Mouse (Mus musculus) monocyte, adult 5-6 weeks (primary cell): ENCODE measurements around the gene Garnl3. TPM values are rescaled to one million over a fixed set of nuclear protein-coding genes. Genes with fewer than 3 reads are reported as not detected.
A peak's percentile ranks its signal among the peaks of the same experiment; 100 is the strongest.
"Not testable (repeated sequence)": the region's sequence is repeated elsewhere in the genome, so short reads cannot be mapped to it uniquely, and the experiment has no call there.

Experiments used
- ATAC-seq: fragments of 153-309, 156-312 bp; replicated peaks from 2 replicates; pipeline ENCODE4 v1.8.0; 2017; ENCODE audit warnings: mild to moderate bottlenecking; ENCODE audit not compliant: low TSS enrichment, insufficient number of reproducible peaks, severe bottlenecking, poor library complexity, low FRiP score
- total RNA-seq: library from RNA; stranded (forward); fragments of 200-1000, 200-491, 200-594 nt; gene quantifications from 3 replicates; pipeline ENCODE4 v1.2.3, GENCODE M21; 2017

Gene Garnl3
- total RNA-seq, 1 experiment from 2014 or later = 2.6 TPM

DNA sequence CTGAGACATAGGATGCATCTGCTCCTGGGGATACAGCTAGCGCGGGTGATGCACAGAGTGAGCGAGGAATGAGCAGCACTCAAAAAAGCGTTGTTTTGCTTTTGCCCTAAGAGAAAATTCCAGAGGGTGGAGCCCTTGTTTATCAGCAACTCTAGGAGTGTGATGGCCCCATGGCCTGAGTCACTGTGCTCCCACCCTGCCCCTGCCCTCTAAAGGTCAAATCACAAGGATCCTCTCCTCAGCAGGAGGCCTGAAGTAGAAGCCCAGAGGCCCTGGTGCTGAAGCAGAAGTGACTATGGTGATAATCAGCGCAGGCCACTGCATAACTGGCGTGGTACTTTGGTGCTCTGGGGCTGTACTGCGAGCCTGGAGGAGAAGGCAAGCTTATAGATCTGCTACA is 28.1 kb upstream of the Garnl3 start:
- ATAC-seq = no peak

DNA sequence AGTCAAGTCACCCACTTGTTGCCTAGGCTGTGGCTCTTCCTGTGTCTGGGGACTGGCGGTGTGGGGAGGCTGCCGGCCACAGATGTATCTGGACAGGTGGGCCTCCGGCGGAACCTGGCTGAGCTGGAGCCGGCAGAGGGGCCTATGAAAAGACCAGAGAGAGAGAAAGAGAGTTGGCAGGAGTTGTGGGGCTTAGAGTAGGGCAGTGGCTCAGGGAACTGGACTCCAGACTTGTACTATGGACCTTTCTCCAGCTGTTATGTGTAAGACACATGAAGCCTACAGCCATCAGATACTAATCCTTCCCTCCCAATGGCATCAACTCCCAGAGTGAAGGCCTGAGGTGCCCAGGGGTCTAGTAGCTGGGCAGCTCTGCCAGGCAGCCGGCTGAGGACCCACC is 27.4 kb upstream of the Garnl3 start:
- no peak for ATAC-seq

DNA sequence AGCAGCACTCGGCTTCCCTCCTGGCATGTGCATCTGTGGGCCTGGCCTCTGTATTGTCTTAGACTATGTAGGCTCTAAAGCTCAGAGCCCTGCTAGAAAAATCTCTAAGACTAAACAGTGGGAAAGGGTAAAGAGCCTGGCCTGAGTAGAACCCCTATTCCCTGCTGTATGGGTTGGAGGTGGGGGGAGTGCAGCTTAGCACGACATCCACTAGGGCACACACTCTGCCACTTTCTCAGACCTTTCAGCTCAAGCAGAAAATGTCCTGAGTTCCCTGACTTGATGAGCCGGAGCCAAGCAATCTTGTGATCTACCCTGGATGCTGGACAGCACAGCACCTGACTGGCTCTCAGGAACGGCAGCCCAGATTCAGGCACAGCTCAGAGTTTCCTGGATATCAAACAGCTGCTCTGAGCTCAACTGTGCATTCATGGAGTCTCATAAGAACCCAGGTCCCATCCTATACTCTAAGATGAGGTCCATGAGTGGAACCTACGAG is 24.9 kb upstream of the Garnl3 start:
- no peak for ATAC-seq

DNA sequence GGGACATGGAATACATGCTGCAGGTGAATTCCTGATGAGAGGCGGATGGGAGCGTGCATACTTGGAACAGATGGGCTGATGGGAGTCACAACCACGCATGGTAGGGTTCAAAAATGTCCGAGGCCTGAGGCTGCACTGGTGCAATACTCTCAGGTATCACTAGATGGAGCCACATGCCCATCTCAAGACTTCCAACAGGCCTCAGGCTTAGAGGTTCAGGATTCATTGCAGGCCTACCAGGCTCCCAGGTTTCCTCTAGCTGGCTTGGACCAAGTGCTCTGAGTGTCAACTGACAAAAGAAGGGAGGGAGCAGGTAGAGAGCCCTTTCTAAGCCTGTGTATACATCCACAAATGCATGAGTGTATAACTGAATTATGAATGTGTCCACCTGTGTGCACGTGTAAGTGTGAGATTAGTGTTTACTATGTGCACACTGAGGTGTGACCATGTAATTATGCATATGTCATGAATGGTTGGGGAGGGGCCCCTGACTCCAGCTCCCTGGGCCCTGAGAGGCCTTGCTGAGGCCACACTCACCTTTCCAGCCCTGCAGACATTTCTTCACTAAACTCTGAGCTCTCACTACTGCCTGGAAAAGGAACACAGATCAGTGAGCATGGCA is 23.4 kb upstream of the Garnl3 start:
- ATAC-seq = peak; percentile 63

DNA sequence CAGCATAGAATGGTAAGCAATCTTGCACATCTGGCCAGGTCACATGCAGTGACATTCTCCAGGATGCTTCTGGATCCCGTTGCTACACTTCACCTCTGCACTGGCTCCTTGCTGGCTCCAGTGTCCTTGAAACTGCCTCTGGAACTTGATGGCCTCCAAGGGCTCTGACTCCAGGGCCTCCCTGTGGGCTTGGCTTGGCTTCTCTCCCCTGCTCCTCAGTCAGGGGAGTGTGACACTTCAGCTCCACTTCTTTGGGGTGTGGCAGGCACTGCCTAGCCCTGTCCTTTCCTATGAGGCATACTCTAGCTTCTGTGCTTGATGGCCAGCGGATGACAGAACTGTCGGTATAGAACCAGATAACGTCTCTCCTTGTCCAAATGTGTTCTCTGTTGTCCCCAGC is 15.5 kb upstream of the Garnl3 start:
- no peak for ATAC-seq

DNA sequence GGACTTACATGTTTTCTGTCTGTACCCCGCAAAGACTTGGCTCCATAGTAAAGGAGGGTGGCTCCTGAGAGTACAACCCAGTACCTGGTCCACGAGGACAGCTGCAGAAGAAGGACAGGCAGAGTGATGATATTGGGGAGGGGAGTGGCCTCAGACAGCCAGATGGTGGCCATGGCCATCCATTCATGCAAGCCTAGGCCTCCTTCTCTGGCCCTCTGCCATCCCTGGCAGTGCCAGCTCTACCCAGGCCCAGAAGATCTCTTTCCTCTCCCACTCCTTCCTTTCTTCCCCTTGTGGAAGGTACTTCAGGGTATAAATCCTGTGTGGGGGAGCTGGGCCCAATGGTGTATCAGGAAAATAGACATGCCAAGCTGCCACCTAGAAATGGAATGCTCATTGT is 11.8 kb upstream of the Garnl3 start:
- no peak for ATAC-seq

DNA sequence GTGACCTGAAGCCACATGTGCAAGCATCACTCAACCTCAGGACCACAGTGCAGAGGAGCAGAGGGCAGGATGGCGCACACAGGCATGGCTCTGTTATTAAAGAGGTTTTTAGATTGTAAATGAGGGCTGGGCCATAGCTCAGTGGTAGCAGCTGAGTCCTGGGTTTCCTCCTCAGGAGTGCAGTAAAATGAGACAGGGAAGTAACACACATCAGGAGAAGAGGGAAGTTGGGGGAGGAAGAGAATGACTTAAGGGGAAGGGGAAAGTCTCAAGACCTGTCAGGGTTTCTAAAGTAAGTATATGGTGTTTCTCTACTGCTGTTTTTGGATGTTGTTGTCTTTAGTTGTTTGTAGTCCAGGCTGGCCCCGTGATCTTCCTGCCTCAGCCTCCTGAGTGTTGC is 7.0 kb upstream of the Garnl3 start:
- no peak for ATAC-seq

DNA sequence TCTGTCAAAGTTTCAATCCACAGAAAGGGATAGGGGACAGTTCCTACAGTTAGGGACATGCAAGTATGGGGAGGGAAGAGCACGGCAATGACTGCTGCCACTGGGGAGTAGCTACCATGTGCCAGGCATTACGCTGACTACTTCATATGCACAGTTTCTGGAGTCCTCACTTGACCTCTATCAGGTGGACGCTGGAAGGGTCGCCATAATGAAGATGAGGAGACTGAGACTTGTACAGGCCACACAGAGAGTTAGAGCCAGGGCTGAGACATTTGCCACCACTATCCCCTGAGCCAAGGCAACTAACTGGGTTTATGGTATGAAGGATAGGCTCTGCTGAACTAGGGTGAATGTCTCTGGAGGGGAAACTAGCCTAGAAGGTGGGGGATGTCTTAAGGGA is 6.3 kb upstream of the Garnl3 start:
- no peak for ATAC-seq

DNA sequence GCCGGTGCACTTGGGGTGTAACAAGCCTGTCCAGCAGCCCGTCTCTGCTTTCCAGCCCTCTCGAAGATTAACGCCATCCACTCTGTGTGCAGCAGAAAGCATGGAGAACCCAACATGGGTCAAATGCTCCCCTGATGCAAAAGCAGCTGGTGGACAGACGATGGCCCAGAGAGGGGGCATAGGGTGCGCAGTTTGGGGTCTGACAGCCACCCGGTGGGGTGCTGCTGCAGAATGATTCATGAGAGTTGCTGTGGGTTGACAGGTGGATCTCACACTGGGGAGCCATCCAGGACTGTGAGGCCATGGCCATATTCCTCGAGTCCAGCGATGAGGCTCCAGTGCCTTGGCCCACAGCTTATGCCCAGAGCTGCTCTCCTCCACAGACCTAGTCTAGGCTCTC is 5.8 kb upstream of the Garnl3 start:
- ATAC-seq = no peak

DNA sequence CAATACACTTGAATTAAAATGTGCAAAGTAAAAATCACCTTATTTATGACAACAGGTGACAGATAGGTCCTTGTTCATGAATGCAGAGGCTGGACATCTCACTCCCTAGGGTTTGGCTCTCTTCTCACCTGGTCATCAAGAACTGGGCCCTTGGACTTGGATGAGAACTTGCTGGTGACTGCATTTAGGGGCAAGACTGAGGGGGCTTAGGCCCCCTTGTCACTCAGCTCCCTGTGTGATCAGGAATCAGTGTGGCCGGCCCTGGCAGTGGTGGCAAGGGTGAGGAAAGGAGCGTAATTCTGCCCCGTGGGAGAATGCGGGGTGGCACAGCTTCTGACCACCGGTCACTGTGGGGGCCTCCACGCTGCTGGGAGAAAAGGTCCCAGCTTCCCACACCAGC is 4.9 kb upstream of the Garnl3 start:
- ATAC-seq = no peak

DNA sequence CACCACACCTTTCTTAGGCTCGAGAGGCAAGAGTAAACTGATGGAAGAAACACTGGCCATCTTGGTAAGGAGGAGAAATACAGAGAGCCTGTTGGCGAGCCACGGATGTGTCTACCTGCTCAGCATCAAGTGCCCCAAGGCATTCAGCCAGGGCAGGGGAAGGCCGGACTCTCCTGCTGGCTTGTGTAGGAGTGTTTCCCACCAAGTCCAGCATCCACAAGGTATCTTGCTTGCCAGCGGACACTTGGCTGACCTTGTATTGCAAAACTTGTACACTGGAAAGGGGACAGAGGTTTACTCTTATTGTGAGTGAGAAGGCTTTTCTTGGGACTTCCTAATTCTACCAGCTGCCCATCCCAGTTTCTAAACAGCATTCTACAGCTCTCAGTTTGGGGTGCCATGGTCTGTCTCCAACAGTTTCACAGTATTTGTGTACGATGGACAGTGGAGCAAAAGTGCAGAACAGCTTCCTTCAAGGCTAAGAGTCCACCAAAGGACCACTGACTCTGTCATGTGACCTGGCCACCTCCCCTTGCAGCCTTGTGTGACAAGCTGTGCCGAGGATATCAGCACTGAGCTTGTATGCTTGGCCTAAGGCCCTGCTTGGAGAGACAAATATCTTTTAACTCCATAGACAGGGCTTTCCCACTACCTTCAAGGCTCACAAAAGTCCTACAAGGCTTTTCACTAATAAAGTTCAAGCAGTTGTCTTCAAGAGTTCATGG is 3.5 kb upstream of the Garnl3 start:
- ATAC-seq = no peak

DNA sequence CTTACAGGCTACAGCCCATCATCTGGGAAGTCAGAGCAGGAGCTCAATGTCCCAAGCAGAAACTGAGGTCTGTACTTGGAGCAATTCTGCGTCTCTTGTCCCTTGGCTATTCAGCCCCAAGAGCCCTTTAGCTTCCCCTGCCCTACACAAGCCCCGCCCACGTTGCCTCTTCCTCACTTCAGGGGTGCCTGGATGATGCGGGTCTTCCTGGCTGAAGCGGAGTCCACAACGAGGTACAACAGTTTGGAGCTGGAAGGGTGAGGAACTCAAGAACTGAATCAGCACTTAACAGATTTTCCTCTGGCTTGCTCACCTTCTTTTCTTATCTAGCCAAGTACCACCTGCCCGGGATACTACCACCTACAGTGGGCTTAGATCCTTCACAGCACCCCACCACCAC is 852 bp upstream of the Garnl3 start:
- no peak for ATAC-seq

DNA sequence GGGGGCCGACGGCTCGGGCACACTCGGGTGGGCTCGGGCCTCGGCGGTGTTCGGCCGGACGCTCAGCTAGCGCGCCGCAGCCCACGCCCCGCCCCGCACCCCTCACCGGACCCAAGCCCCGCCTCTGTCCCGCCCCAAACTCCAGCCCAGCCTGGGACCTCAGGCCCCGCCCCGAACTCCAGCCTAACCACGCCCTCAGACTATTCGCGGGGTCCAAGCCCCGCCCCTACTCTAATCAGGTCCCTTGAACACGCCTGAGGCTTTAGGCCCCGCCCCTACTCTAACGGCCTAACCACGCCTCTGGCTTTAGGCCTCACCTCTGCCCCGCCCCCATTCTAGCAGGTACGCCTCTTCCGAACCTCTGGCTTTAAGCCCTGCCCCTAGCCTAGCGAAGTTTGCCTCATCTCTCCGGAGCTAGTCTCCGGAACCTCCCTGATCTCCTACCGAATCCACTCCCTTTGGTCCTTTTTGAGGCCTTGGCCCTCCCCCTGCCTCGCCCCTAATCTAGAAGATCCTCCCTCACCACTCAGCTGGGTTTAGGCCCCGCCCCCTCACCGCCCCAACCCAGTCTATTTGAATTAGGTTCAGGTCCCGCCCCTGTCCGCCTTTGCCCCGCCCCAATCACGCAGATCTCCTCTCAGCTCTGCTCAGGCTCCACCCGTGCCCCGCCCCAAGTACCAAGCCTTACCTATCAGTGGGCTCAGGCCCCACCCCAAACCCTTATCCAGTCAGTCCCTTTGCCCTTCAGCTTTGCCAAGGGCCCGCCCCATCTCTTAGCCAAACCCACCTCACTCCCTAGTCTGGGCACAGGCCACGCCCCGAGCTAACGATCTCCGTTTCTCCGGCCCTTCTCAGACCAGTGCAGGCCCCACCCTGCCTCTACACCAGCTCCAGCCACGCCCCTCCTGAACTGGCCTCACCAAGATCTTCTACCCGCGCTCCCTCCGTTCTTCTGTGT is 649 bp downstream of the Garnl3 start:
- peak; percentile 78 for ATAC-seq

DNA sequence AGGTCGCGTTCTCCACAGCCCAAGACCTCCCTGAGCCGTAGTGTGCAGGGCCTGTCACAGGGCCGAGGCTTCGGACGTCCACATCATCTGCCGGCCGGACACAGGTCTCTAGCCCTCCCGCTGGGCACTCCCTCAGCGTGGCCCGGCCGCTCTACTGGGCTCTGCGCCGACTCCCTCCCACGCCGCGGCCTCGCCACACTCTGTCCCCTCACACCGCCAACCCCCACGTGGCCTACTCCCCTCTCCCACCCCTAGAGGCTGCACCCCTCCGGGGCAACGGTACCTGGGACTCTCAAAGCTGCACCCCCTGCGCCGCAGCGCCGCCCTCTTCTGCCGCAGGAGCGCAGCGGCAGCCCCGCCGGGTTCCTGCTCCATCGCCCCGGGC is 1.3 kb downstream of the Garnl3 start:
- ATAC-seq = no peak

DNA sequence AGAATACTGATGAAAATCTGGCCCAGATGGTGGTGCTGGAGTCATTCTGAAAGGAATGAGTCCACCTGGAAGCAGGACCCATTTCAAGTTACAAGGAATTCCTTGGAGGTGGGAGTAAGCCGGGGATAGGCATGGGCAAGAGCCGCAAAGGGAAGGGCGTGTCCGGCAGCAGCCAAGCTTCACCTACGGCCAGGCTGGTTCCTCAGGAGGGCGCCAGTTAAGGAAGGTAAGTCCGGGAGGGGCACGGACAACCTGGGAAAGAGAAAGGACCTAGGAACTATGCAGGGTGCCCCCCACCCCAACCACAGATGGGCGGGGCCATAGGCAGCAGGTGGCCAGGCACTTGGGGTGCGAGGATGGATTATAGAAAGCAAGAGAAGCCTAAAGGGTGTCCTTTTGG is 1.8 kb downstream of the Garnl3 start:
- no peak for ATAC-seq

DNA sequence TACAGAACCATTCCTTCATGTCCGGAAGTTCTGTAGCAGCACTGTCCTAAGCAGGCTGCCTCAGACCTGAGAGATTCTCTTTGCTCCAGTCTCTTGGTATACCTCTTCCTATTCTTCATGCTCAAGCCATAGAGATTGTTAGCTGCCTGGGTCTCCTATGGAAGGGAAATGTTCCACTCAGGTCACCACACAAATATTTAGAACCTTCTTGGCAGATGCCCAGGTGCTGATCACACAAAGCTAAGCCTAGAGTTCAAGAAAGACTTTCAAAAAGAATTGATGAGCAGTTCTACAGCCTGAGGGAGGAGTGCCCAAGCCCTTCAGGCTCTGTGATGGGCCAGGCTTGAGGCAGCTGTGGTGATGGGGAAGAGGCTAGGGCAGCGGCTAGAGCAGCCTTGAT is 2.4 kb downstream of the Garnl3 start:
- no peak for ATAC-seq

DNA sequence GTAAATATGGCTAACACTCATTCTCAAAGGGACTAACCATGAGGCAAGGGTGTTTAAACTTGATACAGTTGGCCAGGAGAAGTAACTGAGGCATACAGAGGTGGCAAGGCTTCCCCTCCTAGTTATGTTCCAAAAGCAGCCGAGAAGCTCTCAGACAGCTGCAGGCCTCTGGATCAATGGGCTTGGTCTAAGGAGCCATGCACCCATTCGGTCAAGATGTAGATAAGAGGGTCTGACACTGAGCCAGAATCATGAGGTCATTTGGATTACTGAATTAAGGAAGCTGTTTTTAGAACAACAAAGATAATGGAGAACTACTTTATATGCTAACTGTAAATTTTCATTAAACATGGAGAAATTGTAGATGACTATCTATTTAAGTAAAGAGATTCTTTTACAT is 4.2 kb downstream of the Garnl3 start:
- no peak for ATAC-seq

DNA sequence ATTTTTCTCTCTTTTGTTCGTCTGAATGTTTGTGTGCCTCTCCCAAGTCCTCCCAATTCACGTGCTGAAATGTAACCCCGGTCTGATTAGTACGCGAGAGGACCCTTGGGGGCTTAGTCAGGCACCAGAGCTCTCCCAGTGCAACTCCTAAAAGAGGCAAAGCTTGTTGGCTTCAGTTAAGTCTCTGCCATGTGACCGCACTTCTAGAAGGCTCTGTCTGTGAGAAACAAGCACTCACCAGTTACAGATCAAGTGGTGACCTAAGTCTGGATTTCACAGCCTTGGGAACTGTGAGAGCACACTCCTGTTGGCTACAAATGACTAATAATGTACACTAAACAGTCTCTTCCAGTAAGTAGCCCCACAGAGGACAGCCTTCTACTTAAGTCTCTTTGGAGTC is 8.6 kb downstream of the Garnl3 start:
- no peak for ATAC-seq

DNA sequence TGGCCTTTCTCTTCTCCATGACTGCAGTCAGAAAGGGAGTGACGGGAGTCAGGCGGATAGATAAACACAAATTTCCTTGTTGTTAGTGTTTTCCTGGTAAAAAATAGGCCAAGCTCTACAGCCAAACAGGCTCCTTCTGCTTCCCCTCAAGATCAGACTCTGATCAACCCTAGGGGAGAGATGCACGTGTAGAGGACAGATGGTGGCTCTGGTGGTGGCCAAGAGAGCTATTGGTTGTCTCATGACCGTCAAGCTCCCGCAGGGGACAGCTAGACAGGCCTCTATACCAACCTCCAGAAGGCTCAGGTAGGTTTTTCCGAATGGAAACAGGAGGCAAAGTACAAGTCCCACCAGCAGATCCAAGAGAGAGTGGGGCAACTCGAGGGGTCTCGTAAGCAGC is 30.9 kb downstream of the Garnl3 start:
- ATAC-seq = no peak

DNA sequence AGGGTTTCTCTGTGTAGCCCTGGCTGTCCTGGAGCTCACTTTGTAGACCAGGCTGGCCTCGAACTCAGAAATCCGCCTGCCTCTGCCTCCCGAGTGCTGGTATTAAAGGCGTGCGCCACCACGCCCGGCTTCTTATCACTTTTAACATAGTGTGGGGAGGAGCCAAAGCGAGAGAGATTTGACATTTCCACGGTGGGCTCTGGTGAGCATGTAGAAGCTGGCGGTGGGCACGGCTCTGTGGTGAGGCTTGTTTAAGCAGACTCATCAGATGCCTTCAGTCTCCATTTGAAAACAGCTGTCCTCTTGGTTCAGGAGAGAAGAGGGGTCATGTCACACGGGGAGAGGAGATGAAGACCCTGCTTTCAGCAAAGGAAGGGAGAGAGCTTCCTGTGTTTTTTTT is 34.1 kb downstream of the Garnl3 start:
- not testable (repeated sequence) for ATAC-seq
